Mouse (Mus musculus) WW6 (cell line): ENCODE measurements around the gene Nrxn1.
A peak's percentile ranks its signal among the peaks of the same experiment; 100 is the strongest.

Experiments used
- DNase-seq: peaks from one replicate; pipeline ENCODE4 v3.0.0-alpha.2; 2013; ENCODE audit warnings: low read depth, low spot score

Nrxn1 gene

DNA sequence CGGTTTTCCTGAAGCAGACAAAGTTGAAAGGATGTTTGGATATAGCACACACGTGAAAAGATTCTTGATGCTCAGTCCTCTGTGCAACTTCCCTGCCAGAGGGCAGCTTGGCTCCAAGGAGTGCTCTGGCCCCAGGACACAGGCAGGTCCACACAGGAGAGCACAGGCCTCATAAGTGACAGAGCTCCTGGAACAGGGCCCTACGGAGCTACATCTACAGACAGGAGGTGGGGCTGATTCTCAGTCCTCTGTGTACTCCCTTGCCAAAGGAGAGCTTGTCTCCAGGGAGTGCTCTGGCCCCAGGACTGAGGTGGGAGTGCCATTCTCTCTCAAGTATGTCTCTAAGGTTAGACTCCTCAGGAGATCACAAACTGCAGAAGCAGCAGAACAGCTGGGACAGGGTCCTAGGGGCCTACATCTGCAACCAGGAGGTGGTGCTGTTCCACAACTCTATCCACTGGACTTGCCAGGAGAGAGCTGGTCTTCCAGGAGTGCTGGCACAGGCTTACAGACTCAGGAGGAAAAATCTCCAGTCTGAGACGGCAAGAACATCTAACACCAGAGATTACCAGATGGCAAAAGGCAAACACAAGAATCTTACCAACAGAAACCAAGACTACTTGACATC, 129.9 kb downstream of the Nrxn1 start:
- DNase-seq, result peak; percentile 13

- no peak for DNase-seq
Observed at GRCm38 (mm10) chr17:90955221-90955620, 137.7 kb downstream of the Nrxn1 start.

GRCm38 (mm10) chr17:90934929-90935328, 157.9 kb downstream of the Nrxn1 start:
- DNase-seq, result no peak

- no peak for DNase-seq
Observed at GRCm38 (mm10) chr17:90913320-90913719, 179.6 kb downstream of the Nrxn1 start.

GRCm38 (mm10) chr17:90912746-90913145, 180.1 kb downstream of the Nrxn1 start:
- no peak for DNase-seq

GRCm38 (mm10) chr17:90912341-90912740, 180.5 kb downstream of the Nrxn1 start:
- no peak for DNase-seq

DNA sequence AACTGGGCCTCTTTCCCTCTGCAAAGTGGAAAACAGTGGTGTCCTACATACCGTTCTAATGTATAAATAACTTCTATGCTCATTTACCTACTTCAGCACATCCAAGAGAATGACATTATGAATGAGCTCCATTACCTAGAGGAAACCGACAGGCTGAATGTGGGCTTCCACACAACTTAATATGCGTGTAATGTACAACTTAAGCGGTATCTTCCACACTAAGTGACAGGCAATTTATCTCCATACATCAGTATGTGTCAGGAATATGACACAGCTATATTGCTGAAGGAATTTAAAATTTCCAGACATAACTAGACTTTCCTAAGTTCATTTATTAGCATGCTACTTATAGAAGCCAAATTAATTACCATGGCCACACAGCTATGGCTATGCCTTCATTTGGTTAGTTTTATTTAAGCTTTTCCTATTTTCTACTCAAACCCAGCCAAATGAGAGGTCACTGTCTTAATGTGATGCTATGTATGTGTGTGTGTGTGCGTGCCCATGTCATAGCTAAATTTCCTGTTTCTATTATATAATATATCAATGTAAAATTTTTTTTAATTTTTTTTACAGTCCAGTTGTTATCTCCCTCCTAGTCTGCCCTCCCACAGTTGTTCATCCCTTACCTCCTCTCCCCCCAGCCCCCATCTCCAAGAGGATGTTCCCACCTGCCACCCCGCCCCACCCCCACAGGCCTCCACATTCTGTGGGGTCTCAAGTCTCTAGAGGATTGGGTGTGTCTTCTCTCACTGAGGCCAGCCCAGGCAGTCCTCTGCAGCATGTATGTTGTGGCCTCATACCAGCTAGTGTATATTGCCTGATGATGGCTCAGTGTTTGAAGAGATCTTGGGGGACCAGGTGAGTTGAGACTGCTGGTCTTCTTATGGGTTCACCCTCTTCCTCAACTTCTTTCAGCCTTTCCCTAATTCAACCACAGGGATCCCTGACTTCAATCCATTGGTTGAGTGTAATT, 186.5 kb downstream of the Nrxn1 start:
- no peak for DNase-seq

DNA sequence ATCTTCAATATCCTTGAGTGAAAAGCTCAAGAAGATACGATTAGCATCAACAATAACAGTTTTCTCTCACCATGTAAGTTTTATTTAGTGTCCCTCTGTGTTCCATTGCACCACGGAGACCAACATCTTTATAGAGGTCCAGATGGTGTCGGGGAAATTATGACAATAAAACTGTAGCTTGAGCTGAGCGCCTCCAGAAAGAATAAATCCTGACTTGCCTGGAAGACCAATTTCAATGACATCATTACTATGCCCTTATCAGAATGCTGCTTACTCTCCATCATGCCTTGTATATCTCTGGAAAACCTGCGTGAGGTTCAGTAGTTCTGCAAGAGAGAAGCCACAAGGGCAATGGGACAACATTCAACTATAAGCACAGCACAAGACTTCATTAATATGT, 187.7 kb downstream of the Nrxn1 start:
- no peak for DNase-seq

GRCm38 (mm10) chr17:90892327-90893259, 200.3 kb downstream of the Nrxn1 start:
- no peak for DNase-seq

DNA sequence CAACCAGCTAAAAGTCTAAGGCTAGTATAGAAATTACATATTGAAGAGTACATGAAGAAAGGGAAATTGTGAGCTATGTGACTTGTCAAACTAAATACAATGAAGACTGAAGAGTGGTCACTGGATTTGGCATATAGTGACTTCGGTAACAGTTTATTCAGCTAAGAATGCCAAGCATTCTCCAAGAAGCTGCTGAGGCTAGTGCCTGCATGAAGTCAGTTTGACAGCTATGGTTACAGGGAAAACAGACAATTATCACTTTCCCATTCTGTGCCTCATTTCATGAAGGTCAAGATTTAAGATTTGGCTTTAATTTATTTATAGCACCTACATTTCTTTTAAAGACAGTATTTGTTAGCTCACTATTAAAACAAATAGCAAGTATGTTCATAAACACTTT, 201.2 kb downstream of the Nrxn1 start:
- no peak for DNase-seq

- no peak for DNase-seq
Observed at GRCm38 (mm10) chr17:90857225-90857624, 235.6 kb downstream of the Nrxn1 start.

GRCm38 (mm10) chr17:90843876-90844275, 249.0 kb downstream of the Nrxn1 start:
- peak; percentile 13 for DNase-seq

GRCm38 (mm10) chr17:90843072-90843611, 249.7 kb downstream of the Nrxn1 start:
- DNase-seq, result no peak

DNA sequence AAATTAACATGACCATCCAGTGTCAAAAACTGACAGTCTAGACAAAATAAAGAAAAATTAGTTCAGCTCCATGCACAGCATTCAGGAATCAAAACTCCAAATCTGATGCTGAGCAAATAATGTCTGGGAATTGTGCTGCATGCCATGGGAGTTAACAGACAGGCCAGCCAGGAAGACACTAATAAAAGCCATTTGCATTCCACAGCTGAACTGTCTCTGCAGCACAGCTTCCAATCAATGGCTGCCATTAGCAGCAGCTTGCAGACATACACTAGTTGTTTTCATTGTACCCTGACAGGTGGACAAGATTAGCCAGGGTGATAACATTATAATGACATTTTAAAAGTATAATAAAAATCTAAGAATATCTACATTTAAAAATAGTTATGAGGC, 255.9 kb downstream of the Nrxn1 start:
- DNase-seq, result no peak

- DNase-seq, result no peak
Observed at GRCm38 (mm10) chr17:90836154-90837021, 256.5 kb downstream of the Nrxn1 start.

- DNase-seq, result no peak
Observed at GRCm38 (mm10) chr17:90818340-90818739, 274.5 kb downstream of the Nrxn1 start.

DNA sequence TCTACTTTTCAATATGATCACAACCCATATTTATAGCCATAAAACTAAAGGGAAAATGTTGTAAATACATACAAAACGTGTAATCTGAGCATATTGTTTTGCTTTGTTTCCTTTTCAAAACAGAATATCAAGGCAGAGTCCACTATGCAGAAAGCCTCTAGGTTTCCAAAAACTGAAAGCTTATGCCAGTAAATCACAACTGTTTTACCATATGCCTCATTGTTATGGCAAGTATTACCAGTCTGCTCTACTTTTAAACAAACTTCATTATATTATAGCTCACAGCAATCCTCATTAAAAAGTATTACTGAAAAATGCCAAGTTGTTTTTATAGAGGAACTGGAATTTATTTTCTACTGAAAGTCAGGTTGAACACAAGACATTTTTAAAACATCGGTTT, 275.0 kb downstream of the Nrxn1 start:
- no peak for DNase-seq

DNA sequence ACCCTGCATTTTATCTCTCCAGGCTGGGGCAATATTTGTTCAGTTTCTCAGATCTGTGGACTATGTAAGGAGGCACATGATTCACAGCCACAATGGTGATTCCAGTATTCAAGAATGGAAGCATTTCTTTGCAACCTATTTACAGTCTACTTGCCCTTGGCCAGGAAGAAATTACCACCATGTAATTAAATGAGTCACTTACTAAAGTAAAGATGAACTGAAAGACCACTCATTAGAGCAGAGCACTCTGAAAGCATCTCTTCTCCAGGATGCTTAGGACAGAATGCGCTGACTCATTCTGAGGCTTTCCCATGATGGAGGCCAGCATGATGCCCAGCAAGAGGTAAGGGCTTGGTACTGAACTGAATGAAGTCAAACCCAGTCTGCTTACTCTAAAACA, 277.6 kb downstream of the Nrxn1 start:
- no peak for DNase-seq

- DNase-seq, result no peak
Observed at GRCm38 (mm10) chr17:90813760-90814159, 279.1 kb downstream of the Nrxn1 start.

- no peak for DNase-seq
Observed at GRCm38 (mm10) chr17:90812485-90812884, 280.4 kb downstream of the Nrxn1 start.
